ENCODE assay signal across 21 mouse cellular contexts in genomic region chrX:15598428-15598827, GRCm38 (mm10).
"Had no signal": no experiment of that assay in that cellular context is flagged by ENCODE, and none has a peak within 500 bp of the region (broad histone marks: within the 10 kb centered on the region; RNA-seq: fewer than 3 reads in every experiment).

No protein-coding gene starts in this region.

- DNase-seq: liver, postnatal 0 days; lung, adult 2 months; lung, postnatal 14 days; lung, postnatal 36 days; midbrain, embryonic 14.5 days; retina, postnatal 1 day; right cerebral cortex, postnatal 25 days; right cerebral cortex, postnatal 4 days; spleen, adult 18-20 months; thymus, adult 2 months; thymus, postnatal 25 days; thymus, postnatal 4 days had no signal

- H3K4me1 ChIP-seq: liver, embryonic 15.5 days; lung, embryonic 15.5 days; midbrain, embryonic 10.5 days; midbrain, embryonic 12.5 days; neural tube, embryonic 13.5 days; neural tube, embryonic 15.5 days had no signal

- ATAC-seq: liver, postnatal 0 days; lung, postnatal 0 days; midbrain, embryonic 16.5 days had no signal

- H3K4me3 ChIP-seq: liver, embryonic 15.5 days; lung, embryonic 15.5 days; midbrain, embryonic 10.5 days; midbrain, embryonic 12.5 days; myocyte; neural tube, embryonic 13.5 days; neural tube, embryonic 15.5 days had no signal

- H3K9me3 ChIP-seq: liver, embryonic 15.5 days; lung, embryonic 15.5 days; midbrain, embryonic 10.5 days; midbrain, embryonic 12.5 days; neural tube, embryonic 15.5 days had no signal

- H3K27me3 ChIP-seq: liver, embryonic 15.5 days; lung, embryonic 15.5 days; midbrain, embryonic 12.5 days; neural tube, embryonic 13.5 days; neural tube, embryonic 15.5 days had no signal

- H3K36me3 ChIP-seq: liver, embryonic 15.5 days; lung, embryonic 15.5 days; midbrain, embryonic 10.5 days; midbrain, embryonic 12.5 days; neural tube, embryonic 13.5 days; neural tube, embryonic 15.5 days had no signal
